Mouse (Mus musculus) macrophage (primary cell): ENCODE measurements at regions not wholly inside any gene's neighbourhood (a gene's known extent, or its start where the extent isn't known, plus 50 kb on each side); places are given as distances from the start of the nearest gene placed in this dataset.

Experiments used
- H3K27ac ChIP-seq: fragments of 350-480 bp; formaldehyde crosslinking; 2 replicates; pipeline ENCODE4 v1.9.0; 2021
- H3K36me3 ChIP-seq: fragments of 350-480 bp; formaldehyde crosslinking; 2 replicates; pipeline ENCODE4 v1.9.0; 2021; ENCODE audit errors: inconsistent target
- H3K4me3 ChIP-seq: fragments of 350-480 bp; formaldehyde crosslinking; 2 replicates; pipeline ENCODE4 v1.9.0; 2021; ENCODE audit errors: inconsistent target
- H3K79me2 ChIP-seq: fragments of 350-480 bp; formaldehyde crosslinking; 2 replicates; pipeline ENCODE4 v1.9.0; 2021; ENCODE audit errors: inconsistent target
- WGBS: methylation state at CpG from one replicate; pipeline ENCODE4 v1.1.7; 2026; ENCODE audit warnings: inconsistent platforms; ENCODE audit not compliant: missing documents; 5-methylcytosine and 5-hydroxymethylcytosine counted together

- Histone ChIP-seq H3K36me3 (no peaks in the 10 kb centered on the region), H3K4me3 (peak overlapping the region; percentile 16; the same call in 1 of the 2 replicates), H3K27ac (peak overlapping the region; percentile 94), H3K79me2 (no peaks in the 10 kb centered on the region)
- WGBS: 7% methylated on average over 6 of the region's 6 CpGs
Measured at GRCm38 (mm10) chr7:111157287-111157686, 74.5 kb upstream of the Eif4g2 start.

- Histone ChIP-seq H3K79me2 (no peaks in the 10 kb centered on the region), H3K4me3 (peak overlapping the region; percentile 16; the same call in 1 of the 2 replicates), H3K36me3 (no peaks in the 10 kb centered on the region), H3K27ac (peak overlapping the region; percentile 94)
- WGBS: 31% methylated on average over 7 of the region's 8 CpGs
Measured at GRCm38 (mm10) chr7:111156472-111157231, 73.8 kb upstream of the Eif4g2 start.

GRCm38 (mm10) chr7:111155995-111156394, 73.2 kb upstream of the Eif4g2 start:
- Histone ChIP-seq H3K36me3 (no peaks in the 10 kb centered on the region), H3K4me3 (peak overlapping the region; percentile 16; the same call in 1 of the 2 replicates), H3K79me2 (no peaks in the 10 kb centered on the region), H3K27ac (peak overlapping the region; percentile 94)
- WGBS: 36% methylated on average over 6 of the region's 6 CpGs

GRCm38 (mm10) chr7:111154217-111154616, 71.4 kb upstream of the Eif4g2 start:
- no peak overlapping the region for H3K4me3 ChIP-seq
- no peaks in the 10 kb centered on the region for H3K36me3 ChIP-seq
- no peak overlapping the region for H3K27ac ChIP-seq
- no peaks in the 10 kb centered on the region for H3K79me2 ChIP-seq
- WGBS: 96% methylated on average over 13 of the region's 13 CpGs

GRCm38 (mm10) chr7:111150540-111150939, 67.7 kb upstream of the Eif4g2 start:
- WGBS: 96% methylated on average over 5 of the region's 5 CpGs
- Histone ChIP-seq H3K27ac (no peak overlapping the region), H3K36me3 (no peaks in the 10 kb centered on the region), H3K4me3 (no peak overlapping the region), H3K79me2 (no peaks in the 10 kb centered on the region)

- WGBS: 94% methylated on average over 5 of the region's 5 CpGs
- Histone ChIP-seq H3K27ac (no peak overlapping the region), H3K4me3 (no peak overlapping the region), H3K36me3 (no peaks in the 10 kb centered on the region), H3K79me2 (no peaks in the 10 kb centered on the region)
Measured at GRCm38 (mm10) chr7:111150115-111150514, 67.3 kb upstream of the Eif4g2 start.

- WGBS: 94% methylated on average over 2 of the region's 6 CpGs
- no peaks in the 10 kb centered on the region for H3K36me3 ChIP-seq
- H3K27ac ChIP-seq: no peak overlapping the region
- no peak overlapping the region for H3K4me3 ChIP-seq
- no peaks in the 10 kb centered on the region for H3K79me2 ChIP-seq
Measured at GRCm38 (mm10) chr7:111147593-111147992, 64.8 kb upstream of the Eif4g2 start.

GRCm38 (mm10) chr7:111146670-111147069, 63.8 kb upstream of the Eif4g2 start:
- no peaks in the 10 kb centered on the region for H3K36me3 ChIP-seq
- no peak overlapping the region for H3K27ac ChIP-seq
- H3K4me3 ChIP-seq: no peak overlapping the region
- 72% methylated on average over 4 of the region's 4 CpGs for WGBS
- H3K79me2 ChIP-seq: no peaks in the 10 kb centered on the region

GRCm38 (mm10) chr7:111144216-111144615, 61.4 kb upstream of the Eif4g2 start:
- 44% methylated on average over 3 of the region's 3 CpGs for WGBS
- no peak overlapping the region for H3K4me3 ChIP-seq
- H3K36me3 ChIP-seq: no peaks in the 10 kb centered on the region
- no peak overlapping the region for H3K27ac ChIP-seq
- H3K79me2 ChIP-seq: no peaks in the 10 kb centered on the region

GRCm38 (mm10) chr7:111141285-111141965, 58.6 kb upstream of the Eif4g2 start:
- H3K36me3 ChIP-seq: no peaks in the 10 kb centered on the region
- H3K4me3 ChIP-seq: no peak overlapping the region
- H3K79me2 ChIP-seq: no peaks in the 10 kb centered on the region
- 92% methylated on average over 7 of the region's 7 CpGs for WGBS
- no peak overlapping the region for H3K27ac ChIP-seq

- Histone ChIP-seq H3K36me3 (no peaks in the 10 kb centered on the region), H3K27ac (no peak overlapping the region), H3K79me2 (no peaks in the 10 kb centered on the region), H3K4me3 (no peak overlapping the region)
- WGBS: 93% methylated on average over 2 of the region's 2 CpGs
Measured at GRCm38 (mm10) chr7:111138038-111138437, 55.2 kb upstream of the Eif4g2 start.

- no peaks in the 10 kb centered on the region for H3K36me3 ChIP-seq
- no peak overlapping the region for H3K27ac ChIP-seq
- H3K79me2 ChIP-seq: no peaks in the 10 kb centered on the region
- no peak overlapping the region for H3K4me3 ChIP-seq
- WGBS: 55% methylated on average over 5 of the region's 6 CpGs
Measured at GRCm38 (mm10) chr7:111136066-111136639, 53.3 kb upstream of the Eif4g2 start.

GRCm38 (mm10) chr7:111134496-111134895, 51.7 kb upstream of the Eif4g2 start:
- Histone ChIP-seq H3K36me3 (no peaks in the 10 kb centered on the region), H3K79me2 (no peaks in the 10 kb centered on the region), H3K27ac (no peak overlapping the region), H3K4me3 (no peak overlapping the region)
- WGBS: 92% methylated on average over 2 of the region's 2 CpGs
